Mouse (Mus musculus) cerebellum, adult 2 months (tissue): ENCODE measurements around the gene D430042O09Rik.

Experiments
- CTCF ChIP-seq: fragments of 200-500 bp; IDR thresholded peaks from 2 replicates; pipeline ENCODE4 v1.5.1; 2011; ENCODE audit warnings: low read depth, mild to moderate bottlenecking, control low read depth, low read length, moderate library complexity, borderline replicate concordance; ENCODE audit not compliant: insufficient read depth
- POLR2A ChIP-seq: fragments of 200-500 bp; IDR thresholded peaks from 2 replicates; pipeline ENCODE4 v1.6.1; 2011; ENCODE audit warnings: low read length, control low read depth, borderline replicate concordance; ENCODE audit not compliant: insufficient read depth

GRCm38 (mm10) chr7:125723189-125723972, 15.7 kb downstream of the D430042O09Rik start:
- TF ChIP-seq CTCF: no peak
- no peak for TF ChIP-seq POLR2A
